Mouse (Mus musculus): ENCODE results near the gene Gtf3c2.

Gtf3c2 gene

GRCm38 (mm10) chr5:31138241-31138967, 41.5 kb downstream of the Gtf3c2 start, which contains the start of gene Ucn:
TSS of gene Ucn (minus strand) at chr5:31138829.
- DNase-seq: no peak

GRCm38 (mm10) chr5:31137658-31138057, 42.3 kb downstream of the Gtf3c2 start:
- DNase-seq: no peak

GRCm38 (mm10) chr5:31136730-31137424, 43.1 kb downstream of the Gtf3c2 start:
- no peak for DNase-seq

- peak in 1 of 2 experiments; percentile 22 for DNase-seq
These were observed 53.9 kb downstream of the Gtf3c2 start for GRCm38 (mm10) chr5:31126050-31126449.

DNA sequence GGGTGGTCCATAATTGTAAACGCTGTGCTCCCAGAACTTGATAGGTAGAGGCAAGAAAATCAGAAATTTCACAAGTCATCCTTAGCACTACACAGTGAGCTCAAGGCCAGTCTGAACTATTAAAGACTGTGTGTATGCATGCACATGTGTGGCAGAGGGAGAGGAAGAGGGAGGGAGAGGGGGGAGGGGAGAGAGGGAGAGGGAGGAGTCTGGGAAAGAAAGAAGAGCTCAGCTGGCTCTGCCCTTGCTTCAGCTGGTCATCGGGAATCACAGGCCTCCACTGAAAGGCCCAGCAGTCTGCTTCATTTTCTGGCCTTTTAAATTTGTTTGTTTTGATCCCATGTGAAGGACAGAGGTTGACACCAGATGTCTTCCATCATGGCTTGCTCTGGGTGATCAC, 56.5 kb downstream of the Gtf3c2 start:
- no peak for DNase-seq

DNA sequence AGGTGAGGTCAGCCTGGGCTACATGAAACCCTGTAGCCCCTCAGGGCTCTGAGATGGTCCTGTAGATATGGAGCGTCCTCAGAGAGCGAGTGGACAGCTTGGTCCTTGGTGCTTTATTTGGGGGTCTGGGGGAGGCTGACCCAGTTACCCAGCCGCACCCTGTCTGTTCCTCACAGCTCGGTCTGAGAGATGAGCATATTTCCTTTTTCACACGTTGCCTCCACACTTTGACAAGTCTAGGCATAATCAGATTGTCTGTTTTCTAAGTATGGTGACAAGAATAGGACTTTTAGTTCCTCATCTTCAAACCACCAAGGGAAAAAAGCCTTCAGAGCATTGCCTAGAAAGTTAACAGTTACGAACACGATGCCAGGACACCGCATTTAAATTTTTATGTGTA, 58.8 kb downstream of the Gtf3c2 start:
- DNase-seq: no peak

DNA sequence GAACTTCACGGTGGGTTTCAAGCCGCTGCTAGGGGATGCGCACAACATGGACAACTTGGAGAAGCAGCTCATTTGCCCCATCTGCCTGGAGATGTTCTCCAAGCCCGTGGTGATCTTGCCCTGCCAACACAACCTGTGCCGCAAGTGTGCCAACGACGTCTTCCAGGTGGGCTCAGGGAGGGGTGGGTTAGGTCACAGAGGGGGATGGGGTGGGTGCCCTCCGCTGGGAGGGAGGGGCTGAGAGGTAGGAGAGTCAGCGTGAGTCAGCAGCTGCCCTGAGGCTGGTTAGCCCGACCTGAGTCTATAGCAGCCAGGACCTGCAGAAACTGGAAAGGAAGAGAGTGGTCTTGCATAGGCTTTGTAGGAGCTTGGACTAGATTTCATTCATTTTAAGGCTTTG, 63.0 kb downstream of the Gtf3c2 start:
- DNase-seq: no peak

DNA sequence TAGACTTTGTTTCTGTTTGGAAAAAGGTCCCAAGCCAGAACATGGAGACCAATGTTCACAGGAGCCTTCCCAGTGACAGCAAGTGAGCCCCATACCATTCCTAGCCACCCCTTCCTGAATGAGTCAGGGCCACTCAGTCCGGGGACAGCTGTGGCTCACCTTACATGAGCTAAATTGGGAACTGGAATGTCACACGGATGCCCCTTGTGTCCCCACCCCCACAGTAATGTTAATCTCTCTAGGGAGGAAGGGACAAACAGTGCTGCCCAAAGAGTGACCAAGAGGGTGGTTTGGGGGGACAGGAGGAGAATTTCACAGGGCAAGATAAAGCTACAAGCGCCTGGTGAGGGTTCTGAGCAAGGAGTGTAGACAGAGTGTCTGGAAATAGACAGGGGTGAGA, 63.6 kb downstream of the Gtf3c2 start, which contains the start of gene Trim54:
Gene Trim54 (plus strand): TSS at position 359 of the 400 bp plus-strand sequence.
- DNase-seq: no peak

GRCm38 (mm10) chr5:31110781-31111180, 69.2 kb downstream of the Gtf3c2 start:
- DNase-seq: peak; percentile 30 to 43

DNA sequence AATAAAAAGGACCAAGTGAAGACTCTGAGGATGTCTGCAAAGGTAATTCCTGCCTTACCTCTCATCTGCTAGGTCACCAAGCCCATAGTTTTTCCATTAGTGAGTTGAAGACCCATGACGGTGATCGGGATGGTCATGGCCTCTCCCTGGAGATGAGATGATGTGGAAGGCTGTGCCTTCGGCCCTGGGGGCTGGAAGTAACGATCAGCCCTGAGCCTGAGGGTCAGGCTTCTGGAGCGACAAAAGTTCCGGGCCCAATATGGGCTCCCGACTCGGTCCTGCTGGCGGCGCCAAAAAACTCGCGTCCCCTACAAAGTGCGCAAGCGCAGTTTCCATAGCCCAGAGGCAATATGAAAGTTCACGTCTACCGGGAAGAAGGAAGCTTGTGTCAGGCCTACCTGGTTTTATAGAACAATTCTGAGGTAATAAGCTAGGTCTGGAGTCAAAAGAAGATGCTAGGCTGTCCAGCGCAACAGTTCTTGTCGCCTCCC, 71.9 kb downstream of the Gtf3c2 start, which contains the start of gene Slc30a3:
Gene Slc30a3 (minus strand): TSS at position 238 of the 491 bp plus-strand sequence.
- no peak for DNase-seq

Data from B cell, adult 2 months (primary cell).